Mouse (Mus musculus) sigmoid colon, adult 10 weeks (tissue): ENCODE measurements around the gene Bloc1s1. TPM values are rescaled to one million over a fixed set of nuclear protein-coding genes. Genes with fewer than 3 reads are reported as not detected.

Source experiments
- polyA plus RNA-seq: library from polyadenylated mRNA; stranded (reverse); fragments of 350-450 nt; fragmentation: Illumina TruSeq; extraction: RNeasy Lipid Tissue Mini Kit (QIAGEN cat#74804); gene quantifications from one replicate; pipeline ENCODE4 v1.2.3, GENCODE M21; 2014; ENCODE audit warnings: low read depth, low replicate concordance

The Bloc1s1 gene
- polyA plus RNA-seq: not detected

GRCm38 (mm10) chr10:128923935-128924334, at the start of gene Bloc1s1:
Bloc1s1 (minus strand) TSS chr10:128924035.

GRCm38 (mm10) chr10:128960590-128961584, 37.1 kb upstream of the Bloc1s1 start, which contains the start of gene Mettl7b:
Mettl7b (minus strand) TSS chr10:128960988.

GRCm38 (mm10) chr10:128933574-128933973, 9.7 kb upstream of the Bloc1s1 start, which contains the start of gene Itga7:
Itga7 (plus strand) TSS chr10:128933818.

GRCm38 (mm10) chr10:128922822-128923012, 1.1 kb downstream of the Bloc1s1 start, which contains the start of gene Rdh5:
Rdh5 (minus strand) TSS chr10:128922888.

GRCm38 (mm10) chr10:128900698-128901097, 23.1 kb downstream of the Bloc1s1 start, which contains the start of gene Cd63:
Cd63 (plus strand) TSS chr10:128900989.

GRCm38 (mm10) chr10:128891296-128892094, 32.3 kb downstream of the Bloc1s1 start, which contains the start of gene Gdf11:
Gdf11 (minus strand) TSS chr10:128891718.

Other genes with a start within 250 kb of the Bloc1s1 start
- 5.9 TPM for gene Suox, start 250.0 kb downstream of the Bloc1s1 start, polyA plus RNA-seq
- gene Rab5b, start 227.8 kb downstream of the Bloc1s1 start, polyA plus RNA-seq: 100 TPM
- gene Pmel, start 219.8 kb downstream of the Bloc1s1 start, polyA plus RNA-seq: not detected
- 21.9 TPM for gene Cdk2, start 219.0 kb downstream of the Bloc1s1 start, polyA plus RNA-seq
- gene Dgka, start 179.2 kb downstream of the Bloc1s1 start, polyA plus RNA-seq: 76.1 TPM
- gene Pym1, start 176.1 kb downstream of the Bloc1s1 start, polyA plus RNA-seq: 0.95 TPM
- gene Mmp19, start 133.1 kb downstream of the Bloc1s1 start, polyA plus RNA-seq: 7.0 TPM
- gene Dnajc14, start 120.0 kb downstream of the Bloc1s1 start, polyA plus RNA-seq: 61.1 TPM
- 8.0 TPM for gene Tmem198b, start 119.7 kb downstream of the Bloc1s1 start, polyA plus RNA-seq
- gene Sarnp, start 106.7 kb downstream of the Bloc1s1 start, polyA plus RNA-seq: 258 TPM
- 259 TPM for gene Ormdl2, start 102.4 kb downstream of the Bloc1s1 start, polyA plus RNA-seq
- gene Gdf11, start 32.3 kb downstream of the Bloc1s1 start, polyA plus RNA-seq: 2.7 TPM
- gene Cd63, start 23.0 kb downstream of the Bloc1s1 start, polyA plus RNA-seq: 777 TPM
- 3.9 TPM for gene Rdh5, start 1.1 kb downstream of the Bloc1s1 start, polyA plus RNA-seq
- 4.2 TPM for gene Itga7, start 9.8 kb upstream of the Bloc1s1 start, polyA plus RNA-seq
- gene Mettl7b, start 37.0 kb upstream of the Bloc1s1 start, polyA plus RNA-seq: 20.4 TPM
- not detected for gene Olfr9, start 65.4 kb upstream of the Bloc1s1 start, polyA plus RNA-seq
- not detected for gene Olfr763, start 86.8 kb upstream of the Bloc1s1 start, polyA plus RNA-seq
- not detected for gene Olfr764-ps1, start 115.9 kb upstream of the Bloc1s1 start, polyA plus RNA-seq
- not detected for gene Olfr765, start 126.0 kb upstream of the Bloc1s1 start, polyA plus RNA-seq
- not detected for gene Olfr766-ps1, start 144.9 kb upstream of the Bloc1s1 start, polyA plus RNA-seq
- gene Olfr767, start 158.9 kb upstream of the Bloc1s1 start, polyA plus RNA-seq: not detected
- gene Olfr768, start 175.3 kb upstream of the Bloc1s1 start, polyA plus RNA-seq: not detected
- gene Olfr769, start 193.8 kb upstream of the Bloc1s1 start, polyA plus RNA-seq: not detected
- gene Olfr770, start 215.0 kb upstream of the Bloc1s1 start, polyA plus RNA-seq: not detected
- not detected for gene Olfr771, start 240.7 kb upstream of the Bloc1s1 start, polyA plus RNA-seq